Mouse (Mus musculus) heart, adult 2 months (tissue): ENCODE measurements around the gene Gm37240.

ENCODE experiments used
- EP300 ChIP-seq: fragments of 200-500 bp; IDR thresholded peaks from 2 replicates; pipeline ENCODE4 v1.6.1; 2011; ENCODE audit warnings: low read depth, low read length, control low read depth; ENCODE audit not compliant: insufficient read depth
- POLR2A ChIP-seq: fragments of 200-500 bp; IDR thresholded peaks from 2 replicates; pipeline ENCODE4 v1.6.1; 2011; ENCODE audit warnings: mild to moderate bottlenecking, low read depth, low read length, control low read depth; ENCODE audit not compliant: insufficient read depth

- TF ChIP-seq POLR2A (no peak), EP300 (no peak)
Observed at GRCm38 (mm10) chr3:85108396-85108795, 778.9 kb downstream of the Gm37240 start.
